Mouse (Mus musculus): ENCODE measurements around the gene Kcnc3.

The Kcnc3 gene

GRCm38 (mm10) chr7:44571811-44572210 lies 18.7 kb upstream of the Kcnc3 start:
- no peak for DNase-seq

- DNase-seq, result peak; percentile 91
Observed at GRCm38 (mm10) chr7:44572213-44572701, 18.2 kb upstream of the Kcnc3 start, which contains the start of gene Napsa. Gene Napsa (plus strand): TSS chr7:44572380.

GRCm38 (mm10) chr7:44572956-44573484 lies 17.4 kb upstream of the Kcnc3 start:
- no peak for DNase-seq

GRCm38 (mm10) chr7:44576333-44576844 lies 14.1 kb upstream of the Kcnc3 start:
- peak; percentile 73 for DNase-seq

GRCm38 (mm10) chr7:44581637-44582036 lies 8.8 kb upstream of the Kcnc3 start:
- peak; percentile 71 for DNase-seq

- peak; percentile 80 for DNase-seq
Observed at GRCm38 (mm10) chr7:44582709-44583108, 7.8 kb upstream of the Kcnc3 start.

GRCm38 (mm10) chr7:44583146-44583545 lies 7.3 kb upstream of the Kcnc3 start:
- no peak for DNase-seq

- peak; percentile 80 for DNase-seq
Observed at GRCm38 (mm10) chr7:44584265-44584804, 6.1 kb upstream of the Kcnc3 start.

GRCm38 (mm10) chr7:44584921-44585320 lies 5.5 kb upstream of the Kcnc3 start:
- no peak for DNase-seq

GRCm38 (mm10) chr7:44585606-44586005 lies 4.9 kb upstream of the Kcnc3 start:
- DNase-seq, result peak; percentile 77

GRCm38 (mm10) chr7:44586518-44586917 lies 3.9 kb upstream of the Kcnc3 start:
- peak; percentile 76 for DNase-seq

- DNase-seq, result peak; percentile 91
Observed at GRCm38 (mm10) chr7:44586930-44587329, 3.5 kb upstream of the Kcnc3 start.

- DNase-seq, result no peak
Observed at GRCm38 (mm10) chr7:44587676-44588075, 2.8 kb upstream of the Kcnc3 start.

- DNase-seq, result no peak
Observed at GRCm38 (mm10) chr7:44588338-44588737, 2.1 kb upstream of the Kcnc3 start.

GRCm38 (mm10) chr7:44589149-44589548 lies 1.3 kb upstream of the Kcnc3 start:
- peak; percentile 96 for DNase-seq

- peak; percentile 84 for DNase-seq
Observed at GRCm38 (mm10) chr7:44589946-44590345, 518 bp upstream of the Kcnc3 start.

- peak; percentile 81 for DNase-seq
Observed at GRCm38 (mm10) chr7:44591348-44592116, 1.1 kb downstream of the Kcnc3 start.

GRCm38 (mm10) chr7:44593051-44593450 lies 2.6 kb downstream of the Kcnc3 start:
- DNase-seq, result no peak

- peak; percentile 94 for DNase-seq
Observed at GRCm38 (mm10) chr7:44593775-44594174, 3.3 kb downstream of the Kcnc3 start.

- DNase-seq, result no peak
Observed at GRCm38 (mm10) chr7:44594291-44594690, 3.8 kb downstream of the Kcnc3 start.

GRCm38 (mm10) chr7:44595131-44595561 lies 4.7 kb downstream of the Kcnc3 start:
- no peak for DNase-seq

GRCm38 (mm10) chr7:44596051-44596450 lies 5.6 kb downstream of the Kcnc3 start:
- no peak for DNase-seq

- no peak for DNase-seq
Observed at GRCm38 (mm10) chr7:44596996-44597538, 6.6 kb downstream of the Kcnc3 start.
